ENCODE assay signal across 8 mouse cellular contexts in the genomic region with DNA sequence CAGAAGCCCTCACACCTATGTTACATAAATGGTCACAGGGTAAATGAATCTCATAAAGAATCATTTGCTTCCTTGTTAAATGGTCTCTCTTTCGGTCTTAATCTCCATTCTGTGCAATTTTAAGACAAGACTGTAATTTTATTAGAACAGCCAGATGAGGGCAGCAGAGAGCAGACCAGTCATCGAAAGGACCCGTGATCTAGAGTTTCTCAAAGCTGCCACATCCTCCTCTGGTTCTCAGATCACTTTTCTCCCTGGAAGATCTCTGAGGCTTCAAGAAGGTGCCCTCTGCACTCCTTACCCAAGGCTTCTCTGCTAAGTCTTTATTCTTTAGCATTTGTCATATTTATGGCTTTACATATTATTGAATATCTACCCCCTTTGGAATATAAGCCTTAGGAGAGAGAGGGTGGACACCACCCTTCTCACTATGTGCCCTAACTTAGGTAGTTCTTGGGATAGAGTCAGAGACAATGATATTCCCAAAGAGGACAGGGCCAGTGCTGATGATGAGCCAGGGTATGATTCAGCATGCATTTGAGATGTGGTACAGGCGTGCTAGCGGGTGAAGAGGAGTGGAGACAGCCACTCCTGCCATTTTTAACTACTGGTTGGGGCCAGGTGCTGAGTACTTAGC. TPM values are rescaled to one million over a fixed set of nuclear protein-coding genes. Genes with fewer than 3 reads are reported as not detected.
A peak's percentile ranks its signal among the peaks of the same experiment; 100 is the strongest.
DNase-seq lines count a peak whose midpoint lies in the region; ATAC-seq lines count a peak whose summit lies in the region.

No protein-coding gene starts in this region.

- peaks cover 7% of the 10 kb centered on the region for H3K4me1 ChIP-seq in forebrain, embryonic 15.5 days
- 0 out of 2 replicates have a peak, but pooled peaks cover 3% of the 10 kb centered on the region for H3K4me1 ChIP-seq in hindbrain, embryonic 15.5 days (replicated peaks)
- H3K4me1 ChIP-seq in limb, embryonic 13.5 days, result 0 out of 2 replicates have a peak, but pooled peaks cover 3% of the 10 kb centered on the region

- 0 out of 2 replicates have a peak, but pooled peaks cover 5% of the 10 kb centered on the region for H3K27me3 ChIP-seq in forebrain, embryonic 15.5 days
- H3K27me3 ChIP-seq in hindbrain, embryonic 15.5 days, result no peaks in the 10 kb centered on the region
- no peaks in the 10 kb centered on the region; the same call in 1 of the 2 replicates for H3K27me3 ChIP-seq in limb, embryonic 13.5 days

- peak overlapping the region; percentile 11; the same call in 1 of the 2 replicates for H3K4me2 ChIP-seq in forebrain, embryonic 15.5 days (replicated peaks)
- peak overlapping the region; percentile 33 for H3K4me2 ChIP-seq in hindbrain, embryonic 15.5 days
- peak overlapping the region; percentile 16; the same call in 1 of the 2 replicates for H3K4me2 ChIP-seq in limb, embryonic 13.5 days (replicated peaks)

- peak; percentile 23 for DNase-seq in 3134 (ENCODE audit: extremely low read depth, insufficient read length, low spot score)
- DNase-seq in CD8-positive naive resting alpha-beta T cell, adult 2 months (ENCODE audit: low read depth in 2 of 2, low spot score in 2 of 2), result peak; percentile 18 to 50
- peak; percentile 20 for DNase-seq in c-Kit-negative CD71-positive TER-119-positive erythroid progenitor cells, embryonic 14.5 days (ENCODE audit: low read depth, low spot score)
- DNase-seq in thymus, postnatal 0 days (ENCODE audit: low spot score), result peak; percentile 80

- H3K9ac ChIP-seq in forebrain, embryonic 15.5 days (replicated peaks), result no peak overlapping the region
- H3K9ac ChIP-seq in hindbrain, embryonic 15.5 days, result no peak overlapping the region
- H3K9ac ChIP-seq in limb, embryonic 13.5 days, result no peak overlapping the region

- ATAC-seq in forebrain, embryonic 15.5 days (replicated peaks), result peak; percentile 57
- no peak for ATAC-seq in hindbrain, embryonic 15.5 days (ENCODE audit: low FRiP score, low read depth)
- ATAC-seq in limb, embryonic 13.5 days (ENCODE audit: low FRiP score, low read depth), result no peak
- peak; percentile 76; the same call in 1 of the 2 replicates for ATAC-seq in monocyte, adult 5-6 weeks (replicated peaks; ENCODE audit: insufficient number of reproducible peaks, low FRiP score, low TSS enrichment, poor library complexity, severe bottlenecking)

- no peaks in the 10 kb centered on the region for H3K36me3 ChIP-seq in forebrain, embryonic 15.5 days
- H3K36me3 ChIP-seq in hindbrain, embryonic 15.5 days, result no peaks in the 10 kb centered on the region
- H3K36me3 ChIP-seq in limb, embryonic 13.5 days, result no peaks in the 10 kb centered on the region

- no peak overlapping the region for H3K4me3 ChIP-seq in forebrain, embryonic 15.5 days
- H3K4me3 ChIP-seq in hindbrain, embryonic 15.5 days, result no peak overlapping the region
- no peak overlapping the region for H3K4me3 ChIP-seq in limb, embryonic 13.5 days

- WGBS in forebrain, embryonic 15.5 days, result 44% methylated on average over 5 of the region's 5 CpGs
- WGBS in hindbrain, embryonic 15.5 days, result 43% methylated on average over 5 of the region's 5 CpGs
- 48% methylated on average over 5 of the region's 5 CpGs for WGBS in limb, embryonic 13.5 days

- no peaks in the 10 kb centered on the region for H3K9me3 ChIP-seq in forebrain, embryonic 15.5 days
- no peaks in the 10 kb centered on the region for H3K9me3 ChIP-seq in hindbrain, embryonic 15.5 days
- no peaks in the 10 kb centered on the region for H3K9me3 ChIP-seq in limb, embryonic 13.5 days

- no peak overlapping the region for H3K27ac ChIP-seq in forebrain, embryonic 15.5 days (replicated peaks)
- H3K27ac ChIP-seq in hindbrain, embryonic 15.5 days (replicated peaks), result no peak overlapping the region
- H3K27ac ChIP-seq in limb, embryonic 13.5 days, result no peak overlapping the region

RNA-seq across cellular contexts. Expression of gene Lrrc9, which starts 20.3 kb away (rescaled TPM):
- 3.3 and 3.9 TPM in 2 replicates for polyA plus RNA-seq in forebrain, embryonic 15.5 days (2015; fragmentation: Nextera tagmentation; extraction: Ambion mirVana)
- polyA plus RNA-seq in hindbrain, embryonic 15.5 days (2015; fragmentation: Nextera tagmentation; extraction: Ambion mirVana), result 3.2 and 3.8 TPM in 2 replicates
- 0.43 and 0.59 TPM in 2 replicates for polyA plus RNA-seq in limb, embryonic 13.5 days (2015; fragmentation: Nextera tagmentation; extraction: Ambion mirVana)
- total RNA-seq in monocyte, adult 5-6 weeks (2017), result 0.29 to 0.49 TPM in 2 of 3 replicates, not detected in the other
- 1.3 and 1.7 TPM in 2 replicates for polyA plus RNA-seq in thymus, postnatal 0 days (2015; fragmentation: Nextera tagmentation; extraction: Ambion mirVana)

RNA-seq across cellular contexts. Expression of gene Rtn1, which starts 53.2 kb away (rescaled TPM):
- polyA plus RNA-seq in forebrain, embryonic 15.5 days (2015; fragmentation: Nextera tagmentation; extraction: Ambion mirVana), result 2,106 and 2,212 TPM in 2 replicates
- 2,935 and 3,200 TPM in 2 replicates for polyA plus RNA-seq in hindbrain, embryonic 15.5 days (2015; fragmentation: Nextera tagmentation; extraction: Ambion mirVana)
- 7.3 and 11.2 TPM in 2 replicates for polyA plus RNA-seq in limb, embryonic 13.5 days (2015; fragmentation: Nextera tagmentation; extraction: Ambion mirVana)
- total RNA-seq in monocyte, adult 5-6 weeks (2017), result 3.9 to 4.4 TPM (median 4.3 TPM) in 3 replicates
- polyA plus RNA-seq in thymus, postnatal 0 days (2015; fragmentation: Nextera tagmentation; extraction: Ambion mirVana), result 0.75 and 1.3 TPM in 2 replicates

Comparison
In these comparisons a context has a peak if more than half of its experiments do, and no peak if none do; other contexts are left out.
1. DNase-seq: peak in every context shown above with its lines; median percentile 80 in thymus, postnatal 0 days; 34 in CD8-positive naive resting alpha-beta T cell, adult 2 months; 23 in 3134; 20 in c-Kit-negative CD71-positive TER-119-positive erythroid progenitor cells, embryonic 14.5 days.
2. ATAC-seq: peak in forebrain, embryonic 15.5 days (single experiment) and monocyte, adult 5-6 weeks (single experiment); none in hindbrain, embryonic 15.5 days (single experiment) and limb, embryonic 13.5 days (single experiment).
3. RNA of gene Rtn1, which starts 53.2 kb away (polyA plus RNA-seq): 2,935 to 3,200 TPM in hindbrain, embryonic 15.5 days and 2,106 to 2,212 TPM in forebrain, embryonic 15.5 days; 7.3 to 11.2 TPM in limb, embryonic 13.5 days and 0.75 to 1.3 TPM in thymus, postnatal 0 days; every median in the first group is over 100 times any median in the second.
4. Peak in every context shown above with its lines, with median percentiles within 50 percentile points of each other: H3K4me2 ChIP-seq.